In the genomic region with DNA sequence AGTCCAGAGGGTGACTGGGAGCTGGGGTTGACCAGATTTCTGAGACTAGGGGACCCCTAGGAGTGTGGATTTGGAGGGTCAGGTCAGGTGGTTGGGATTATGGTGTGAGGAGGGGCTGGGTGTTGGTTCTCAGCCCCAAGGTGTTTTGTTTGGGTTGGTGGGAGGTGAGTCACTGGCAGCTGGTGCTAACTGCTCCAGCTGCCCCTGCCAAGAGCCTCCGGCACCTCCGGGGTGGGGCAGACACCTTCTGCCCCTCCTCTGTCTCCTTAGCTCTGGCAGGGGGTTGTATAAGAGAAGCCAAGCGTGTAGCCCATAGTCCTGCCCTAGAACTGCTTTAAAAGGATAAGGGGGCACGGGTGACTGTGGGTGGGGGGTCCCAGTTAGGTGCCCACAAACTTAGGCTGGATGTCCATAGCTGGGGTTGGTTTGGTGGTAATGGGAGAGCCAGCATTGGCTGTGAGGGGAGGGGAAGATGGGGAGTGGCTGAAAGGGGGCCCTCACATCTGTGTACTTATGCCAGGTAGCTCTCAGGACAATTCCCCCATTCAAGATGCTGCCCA, we compare ENCODE assay signal across 17 mouse cellular contexts. TPM values are rescaled to one million over a fixed set of nuclear protein-coding genes. Genes with fewer than 3 reads are reported as not detected.
A peak's percentile ranks its signal among the peaks of the same experiment; 100 is the strongest.
DNase-seq lines count a peak whose midpoint lies in the region; ATAC-seq and TF ChIP-seq lines count a peak whose summit lies in the region.
"Had no signal": no experiment of that assay in that cellular context is flagged by ENCODE, and none has a peak within 500 bp of the region (broad histone marks: within the 10 kb centered on the region; RNA-seq: fewer than 3 reads in every experiment).

No protein-coding gene starts in this region.

- WGBS in intestine, embryonic 15.5 days: 79% methylated on average over 4 of the region's 4 CpGs
- 57% methylated on average over 4 of the region's 4 CpGs for WGBS in intestine, embryonic 16.5 days
- 79% methylated on average over 4 of the region's 4 CpGs for WGBS in limb, embryonic 13.5 days

- TF ChIP-seq POLR2A in ES-Bruce4 (IDR thresholded peaks at IDR 0.05; ENCODE audit: insufficient read depth, low read length): no peak

- peaks cover 10% of the 10 kb centered on the region; the same call in 1 of the 2 replicates for H3K4me1 ChIP-seq in intestine, embryonic 15.5 days (replicated peaks)
- peaks cover 10% of the 10 kb centered on the region for H3K4me1 ChIP-seq in intestine, embryonic 16.5 days (ENCODE audit: control insufficient read depth, insufficient read depth, low read length)
- H3K4me1 ChIP-seq in ES-Bruce4 (ENCODE audit: control insufficient read depth, insufficient read depth, low read length): peaks cover 11% of the 10 kb centered on the region
- peaks cover 18% of the 10 kb centered on the region for H3K4me1 ChIP-seq in limb, embryonic 13.5 days

- H3K9me3 ChIP-seq in intestine, embryonic 15.5 days: no peaks in the 10 kb centered on the region
- no peaks in the 10 kb centered on the region for H3K9me3 ChIP-seq in intestine, embryonic 16.5 days (ENCODE audit: control insufficient read depth, low read length)
- H3K9me3 ChIP-seq in ES-Bruce4 (replicated peaks; ENCODE audit: control insufficient read depth, insufficient read depth, low read length, poor library complexity, severe bottlenecking): no peaks in the 10 kb centered on the region
- H3K9me3 ChIP-seq in limb, embryonic 13.5 days: no peaks in the 10 kb centered on the region
- H3K9me3 ChIP-seq: megakaryocyte, embryonic 14.5 days had no signal

- H3K27me3 ChIP-seq in intestine, embryonic 15.5 days (replicated peaks): no peaks in the 10 kb centered on the region
- no peaks in the 10 kb centered on the region for H3K27me3 ChIP-seq in intestine, embryonic 16.5 days (replicated peaks; ENCODE audit: control insufficient read depth, insufficient read depth, low read length)
- H3K27me3 ChIP-seq in ES-Bruce4 (ENCODE audit: control insufficient read depth, insufficient read depth, low read length, poor library complexity, severe bottlenecking): no peaks in the 10 kb centered on the region
- H3K27me3 ChIP-seq in limb, embryonic 13.5 days: no peaks in the 10 kb centered on the region

- H3K36me3 ChIP-seq in intestine, embryonic 15.5 days: peaks cover 40% of the 10 kb centered on the region
- H3K36me3 ChIP-seq in intestine, embryonic 16.5 days (ENCODE audit: control insufficient read depth, insufficient read depth, low read length): peaks cover 30% of the 10 kb centered on the region
- peaks cover 20% of the 10 kb centered on the region for H3K36me3 ChIP-seq in ES-Bruce4 (ENCODE audit: control insufficient read depth, insufficient read depth, low read length, poor library complexity, severe bottlenecking)
- peaks cover 63% of the 10 kb centered on the region for H3K36me3 ChIP-seq in limb, embryonic 13.5 days

- no peak overlapping the region for H3K4me2 ChIP-seq in intestine, embryonic 15.5 days (replicated peaks)
- no peak overlapping the region for H3K4me2 ChIP-seq in intestine, embryonic 16.5 days (ENCODE audit: low read depth, low read length)
- no peak overlapping the region for H3K4me2 ChIP-seq in limb, embryonic 13.5 days (replicated peaks)

- H3K27ac ChIP-seq in intestine, embryonic 15.5 days: peak overlapping the region; percentile 7; the same call in 1 of the 2 replicates
- H3K27ac ChIP-seq in intestine, embryonic 16.5 days (ENCODE audit: low read length): no peak overlapping the region
- H3K27ac ChIP-seq in ES-Bruce4 (ENCODE audit: insufficient read depth, low read length): 0 out of 2 replicates have a peak overlapping the region, but pooled peaks have one; percentile 16
- peak overlapping the region; percentile 39; the same call in 1 of the 2 replicates for H3K27ac ChIP-seq in limb, embryonic 13.5 days
- H3K27ac ChIP-seq: heart, adult 2 months; left cerebral cortex, adult 2 months had no signal

- ATAC-seq in intestine, embryonic 15.5 days: no peak
- no peak for ATAC-seq in intestine, embryonic 16.5 days
- ATAC-seq in limb, embryonic 13.5 days (ENCODE audit: low FRiP score, low read depth): no peak
- ATAC-seq in granulocyte monocyte progenitor cell, adult 5-6 weeks (replicated peaks; ENCODE audit: poor library complexity, severe bottlenecking): no peak
- ATAC-seq: forebrain, postnatal 0 days; liver, postnatal 0 days had no signal

- TF ChIP-seq EP300 in ES-Bruce4 (IDR thresholded peaks at IDR 0.05; ENCODE audit: insufficient read depth, low read depth, low read length): no peak

- TF ChIP-seq CTCF in ES-Bruce4 (IDR thresholded peaks at IDR 0.05; ENCODE audit: low read depth, low read length): no peak

- no peak overlapping the region for H3K9ac ChIP-seq in intestine, embryonic 15.5 days
- H3K9ac ChIP-seq in intestine, embryonic 16.5 days (ENCODE audit: low read depth, low read length): no peak overlapping the region
- no peak overlapping the region for H3K9ac ChIP-seq in ES-Bruce4 (ENCODE audit: low read depth, poor library complexity, severe bottlenecking)
- H3K9ac ChIP-seq in limb, embryonic 13.5 days: no peak overlapping the region
- H3K9ac ChIP-seq: forebrain, postnatal 0 days; liver, postnatal 0 days had no signal

- H3K4me3 ChIP-seq in intestine, embryonic 15.5 days (replicated peaks): no peak overlapping the region
- H3K4me3 ChIP-seq in intestine, embryonic 16.5 days (ENCODE audit: low read length): no peak overlapping the region
- H3K4me3 ChIP-seq in ES-Bruce4 (ENCODE audit: low read depth, low read length): no peak overlapping the region
- H3K4me3 ChIP-seq in limb, embryonic 13.5 days: no peak overlapping the region
- H3K4me3 ChIP-seq: heart, adult 2 months; left cerebral cortex, adult 2 months; megakaryocyte, embryonic 14.5 days had no signal

- DNase-seq in 3134 (ENCODE audit: extremely low read depth, insufficient read length, low spot score): peak; percentile 68
- no peak for DNase-seq in layer of hippocampus, postnatal 10 days (ENCODE audit: low spot score in 2 of 2)
- DNase-seq: adrenal gland, adult 8-10 months; cerebellum, postnatal 14 days; forebrain, postnatal 0 days; heart, adult 2 months; heart, postnatal 4 days; liver; liver, postnatal 0 days; thymus, postnatal 14 days had no signal

RNA-seq across cellular contexts. Expression of gene Ephb4, which starts 24.7 kb away (rescaled TPM):
- 36.7 and 37.6 TPM in 2 replicates for polyA plus RNA-seq in intestine, embryonic 15.5 days (2015; fragmentation: Nextera tagmentation; extraction: Ambion mirVana)
- polyA plus RNA-seq in intestine, embryonic 16.5 days (2015; fragmentation: Nextera tagmentation; extraction: Ambion mirVana): 29.9 and 31.2 TPM in 2 replicates
- polyA plus RNA-seq in ES-Bruce4 (2011; ENCODE audit: insufficient read depth, insufficient read length, low read depth, missing spikeins): 17.1 and 20.7 TPM in 2 replicates
- polyA plus RNA-seq in limb, embryonic 13.5 days (2015; fragmentation: Nextera tagmentation; extraction: Ambion mirVana): 76.5 and 82.3 TPM in 2 replicates
- total RNA-seq in layer of hippocampus, postnatal 10 days (2021): 1 to 10 TPM; 8.3 to 9.3 TPM
- total RNA-seq in granulocyte monocyte progenitor cell, adult 5-6 weeks (2014; fragmentation: Nextera tagmentation): not detected in 2 replicates
- not detected in 2 replicates for total RNA-seq in granulocyte monocyte progenitor cell, adult 5-6 weeks (2017)

RNA-seq across cellular contexts. Expression of gene Slc12a9, which starts 41.2 kb away (rescaled TPM):
- polyA plus RNA-seq in intestine, embryonic 15.5 days (2015; fragmentation: Nextera tagmentation; extraction: Ambion mirVana): 14.3 and 15.9 TPM in 2 replicates
- polyA plus RNA-seq in intestine, embryonic 16.5 days (2015; fragmentation: Nextera tagmentation; extraction: Ambion mirVana): 14.7 and 15.7 TPM in 2 replicates
- 7.9 and 8.8 TPM in 2 replicates for polyA plus RNA-seq in ES-Bruce4 (2011; ENCODE audit: insufficient read depth, insufficient read length, low read depth, missing spikeins)
- polyA plus RNA-seq in limb, embryonic 13.5 days (2015; fragmentation: Nextera tagmentation; extraction: Ambion mirVana): 17.2 and 17.9 TPM in 2 replicates
- 10 to 100 TPM; 28.8 to 30.7 TPM for total RNA-seq in layer of hippocampus, postnatal 10 days (2021)
- 16.3 and 26.3 TPM in 2 replicates for total RNA-seq in granulocyte monocyte progenitor cell, adult 5-6 weeks (2014; fragmentation: Nextera tagmentation)
- total RNA-seq in granulocyte monocyte progenitor cell, adult 5-6 weeks (2017): 6.5 and 6.6 TPM in 2 replicates
